Mouse (Mus musculus) limb, embryonic 14.5 days (tissue): ENCODE measurements around the gene Nova2. TPM values are rescaled to one million over a fixed set of nuclear protein-coding genes. Genes with fewer than 3 reads are reported as not detected.

Experiments
- ATAC-seq: fragments of 200-750 bp; cut with Nextera tagmentation; 2 replicates; pipeline ENCODE4 v1.8.0; 2017; ENCODE audit warnings: low read depth, moderate number of reproducible peaks, moderate TSS enrichment; ENCODE audit not compliant: low FRiP score
- DNase-seq: peaks from one replicate; pipeline ENCODE4 v3.0.0-alpha.2; 2015; ENCODE audit warnings: low spot score
- H3K27ac ChIP-seq: fragments of 300-500 bp; sonication (generic); replicated peaks from 2 replicates; pipeline ENCODE4 v1.5.1; 2014; ENCODE audit warnings: low read depth, mild to moderate bottlenecking, low read length, moderate library complexity, mixed read lengths
- H3K27me3 ChIP-seq: fragments of 300-500 bp; sonication (generic); 2 replicates; pipeline ENCODE4 v1.6.1; 2014; ENCODE audit warnings: low read length, mixed read lengths; ENCODE audit not compliant: control insufficient read depth, insufficient read depth
- H3K36me3 ChIP-seq: fragments of 300-500 bp; sonication (generic); 2 replicates; pipeline ENCODE4 v1.6.1; 2014; ENCODE audit warnings: mild to moderate bottlenecking, low read length, moderate library complexity, mixed read lengths; ENCODE audit not compliant: control insufficient read depth, insufficient read depth
- H3K4me1 ChIP-seq: fragments of 300-500 bp; sonication (generic); 2 replicates; pipeline ENCODE4 v1.6.1; 2014; ENCODE audit warnings: antibody characterized with exemption, low read length, mixed read lengths; ENCODE audit not compliant: control insufficient read depth, insufficient read depth
- H3K4me2 ChIP-seq: fragments of 300-500 bp; sonication (generic); replicated peaks from 2 replicates; pipeline ENCODE4 v1.6.1; 2014; ENCODE audit warnings: low read depth, mild to moderate bottlenecking, low read length, moderate library complexity; ENCODE audit not compliant: severe bottlenecking
- H3K4me3 ChIP-seq: fragments of 300-500 bp; sonication (generic); replicated peaks from 2 replicates; pipeline ENCODE4 v1.5.1; 2014; ENCODE audit warnings: low read length
- H3K9ac ChIP-seq: fragments of 300-500 bp; sonication (generic); 2 replicates; pipeline ENCODE4 v1.6.1; 2014; ENCODE audit warnings: mild to moderate bottlenecking, low read depth, low read length, moderate library complexity; ENCODE audit not compliant: severe bottlenecking
- H3K9me3 ChIP-seq: fragments of 300-500 bp; sonication (generic); 2 replicates; pipeline ENCODE4 v1.6.1; 2016; ENCODE audit warnings: low read length; ENCODE audit not compliant: control insufficient read depth
- POLR2A ChIP-seq: fragments of 200-500 bp; IDR thresholded peaks from 2 replicates; pipeline ENCODE4 v1.8.0; 2012; ENCODE audit warnings: inconsistent platforms, mild to moderate bottlenecking, moderate library complexity, borderline replicate concordance; ENCODE audit not compliant: insufficient read depth, insufficient read length; ENCODE audit errors: extremely low read depth
- WGBS: fragments of 180-500 bp; shearing (Covaris S2); extraction: QIAGEN DNeasy Blood & Tissue Kit; methylation state at CpG from one replicate; pipeline ENCODE4 v1.1.7; 2014; 5-methylcytosine and 5-hydroxymethylcytosine counted together
- polyA plus RNA-seq, 2 experiments: library from polyadenylated mRNA; depleted of rRNA in 1 of 2; stranded (reverse) in 1 of 2; unstranded in 1 of 2; fragments of >200 nt; fragmentation: Nextera tagmentation in 1 of 2; extraction: Ambion mirVana in 1 of 2; gene quantifications; 2 replicates each; pipeline versions ENCODE4 v1.2.1 to v1.2.3; 2012 to 2014

Gene Nova2
- polyA plus RNA-seq, 2 experiments: 0.37 to 1.3 TPM

- H3K4me3 ChIP-seq: peak overlapping the region; percentile 7; the same call in 1 of the 2 replicates
- no peak for TF ChIP-seq POLR2A
- DNase-seq (no peak), ATAC-seq (no peak)
- H3K4me1 ChIP-seq: peaks cover 3% of the 10 kb centered on the region; the same call in 1 of the 2 replicates
- no peak overlapping the region for H3K9ac ChIP-seq
- H3K4me2 ChIP-seq: no peak overlapping the region
- no peak overlapping the region for H3K27ac ChIP-seq
- H3K9me3 ChIP-seq: no peaks in the 10 kb centered on the region
- H3K27me3 ChIP-seq: peaks cover 68% of the 10 kb centered on the region
- no peaks in the 10 kb centered on the region for H3K36me3 ChIP-seq
- under 1% methylated on average over 19 of the region's 20 CpGs for WGBS
These were observed 37.1 kb downstream of the Nova2 start for GRCm38 (mm10) chr7:18962795-18963194.

- DNase-seq: no peak
- 1% methylated on average over 19 of the region's 19 CpGs for WGBS
- no peak for TF ChIP-seq POLR2A
- no peak overlapping the region for H3K9ac ChIP-seq
- no peaks in the 10 kb centered on the region for H3K36me3 ChIP-seq
- peaks cover 63% of the 10 kb centered on the region for H3K27me3 ChIP-seq
- no peak for ATAC-seq
- H3K27ac ChIP-seq: no peak overlapping the region
- H3K9me3 ChIP-seq: no peaks in the 10 kb centered on the region
- H3K4me2 ChIP-seq: no peak overlapping the region
- peaks cover 3% of the 10 kb centered on the region; the same call in 1 of the 2 replicates for H3K4me1 ChIP-seq
- no peak overlapping the region for H3K4me3 ChIP-seq
These were observed 37.7 kb downstream of the Nova2 start for GRCm38 (mm10) chr7:18963294-18963843.

- 76% methylated on average over 5 of the region's 5 CpGs for WGBS
- H3K9ac ChIP-seq: no peak overlapping the region
- no peak overlapping the region for H3K27ac ChIP-seq
- H3K4me1 ChIP-seq: peaks cover 3% of the 10 kb centered on the region; the same call in 1 of the 2 replicates
- DNase-seq: no peak
- no peak for ATAC-seq
- H3K9me3 ChIP-seq: no peaks in the 10 kb centered on the region
- no peak for TF ChIP-seq POLR2A
- no peaks in the 10 kb centered on the region for H3K36me3 ChIP-seq
- H3K27me3 ChIP-seq: peaks cover 45% of the 10 kb centered on the region
- H3K4me2 ChIP-seq: no peak overlapping the region
- H3K4me3 ChIP-seq: no peak overlapping the region
These were observed 39.6 kb downstream of the Nova2 start for GRCm38 (mm10) chr7:18965312-18965711.

GRCm38 (mm10) chr7:18967603-18968002 lies 41.9 kb downstream of the Nova2 start:
- Histone ChIP-seq H3K9ac (no peak overlapping the region), H3K4me3 (no peak overlapping the region), H3K4me1 (peaks cover 3% of the 10 kb centered on the region; the same call in 1 of the 2 replicates), H3K4me2 (no peak overlapping the region), H3K27me3 (peaks cover 22% of the 10 kb centered on the region), H3K36me3 (no peaks in the 10 kb centered on the region), H3K27ac (no peak overlapping the region), H3K9me3 (no peaks in the 10 kb centered on the region)
- no peak for TF ChIP-seq POLR2A
- ATAC-seq: no peak
- WGBS: 12% methylated on average over 7 of the region's 8 CpGs
- DNase-seq: no peak

- DNase-seq: no peak
- Histone ChIP-seq H3K9ac (no peak overlapping the region), H3K4me1 (no peaks in the 10 kb centered on the region), H3K36me3 (no peaks in the 10 kb centered on the region), H3K9me3 (no peaks in the 10 kb centered on the region), H3K27me3 (no peaks in the 10 kb centered on the region; the same call in 1 of the 2 replicates), H3K27ac (no peak overlapping the region), H3K4me3 (no peak overlapping the region), H3K4me2 (no peak overlapping the region)
- 89% methylated on average over 3 of the region's 3 CpGs for WGBS
- ATAC-seq: no peak
- TF ChIP-seq POLR2A: no peak
These were observed 45.3 kb downstream of the Nova2 start for GRCm38 (mm10) chr7:18970956-18971355.
